Mouse (Mus musculus): ENCODE data around the gene Fam167b.

DNA sequence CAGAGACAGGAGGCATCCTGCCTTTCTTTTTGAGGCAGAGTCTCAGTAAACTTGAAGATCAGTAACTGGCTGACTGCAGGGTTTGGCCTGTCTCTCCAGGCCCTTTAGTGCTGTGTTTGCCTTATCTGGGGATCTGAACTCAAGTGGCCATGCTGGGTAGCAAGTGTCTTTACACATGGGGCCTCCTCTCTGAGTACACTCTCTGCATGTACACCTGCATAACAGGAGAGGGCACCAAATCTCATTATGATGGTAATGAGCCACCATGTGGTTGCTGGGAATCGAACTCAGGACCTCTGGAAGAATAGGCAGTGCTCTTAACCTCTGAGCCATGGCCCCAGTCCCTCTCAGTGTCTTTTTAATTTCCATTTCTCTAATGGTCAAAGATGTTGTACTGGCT, 3.9 kb upstream of the Fam167b start:
- TF ChIP-seq CTCF (IDR thresholded peaks at IDR 0.05; ENCODE audit: low read depth, low read length) (no peak), GATA1 (IDR thresholded peaks at IDR 0.05; ENCODE audit: borderline replicate concordance, low read length) (no peak), TAL1 (conservative IDR thresholded peaks at IDR 0.05; ENCODE audit: low read depth, low read length) (no peak)

All from G1E (cell line).